Mouse (Mus musculus) intestine, embryonic 16.5 days (tissue): Measurements from ENCODE around the gene Ddx3y. TPM values are rescaled to one million over a fixed set of nuclear protein-coding genes. Genes with fewer than 3 reads are reported as not detected.

ENCODE experiments used
- ATAC-seq: fragments of 200-750 bp; cut with Nextera tagmentation; 2 replicates; pipeline ENCODE4 v1.8.0; 2017; ENCODE audit warnings: moderate TSS enrichment, moderate library complexity
- H3K27ac ChIP-seq: fragments of 300-500 bp; sonication (generic); 2 replicates; pipeline ENCODE4 v1.5.1; 2014; ENCODE audit warnings: mild to moderate bottlenecking, low read length
- H3K27me3 ChIP-seq: fragments of 300-500 bp; sonication (generic); replicated peaks from 2 replicates; pipeline ENCODE4 v1.6.1; 2014; ENCODE audit warnings: low read length, control low read depth, mixed read lengths; ENCODE audit not compliant: control insufficient read depth, insufficient read depth
- H3K36me3 ChIP-seq: fragments of 300-500 bp; sonication (generic); 2 replicates; pipeline ENCODE4 v1.6.1; 2014; ENCODE audit warnings: low read length, control low read depth; ENCODE audit not compliant: control insufficient read depth, insufficient read depth
- H3K4me1 ChIP-seq: fragments of 300-500 bp; sonication (generic); 2 replicates; pipeline ENCODE4 v1.6.1; 2014; ENCODE audit warnings: low read length, control low read depth, mixed read lengths; ENCODE audit not compliant: control insufficient read depth, insufficient read depth
- H3K4me2 ChIP-seq: fragments of 300-500 bp; sonication (generic); 2 replicates; pipeline ENCODE4 v1.6.1; 2014; ENCODE audit warnings: low read depth, low read length, control low read depth
- H3K4me3 ChIP-seq: fragments of 300-500 bp; sonication (generic); 2 replicates; pipeline ENCODE4 v1.5.1; 2014; ENCODE audit warnings: mild to moderate bottlenecking, low read length
- H3K9ac ChIP-seq: fragments of 300-500 bp; sonication (generic); 2 replicates; pipeline ENCODE4 v1.6.1; 2014; ENCODE audit warnings: low read depth, low read length
- H3K9me3 ChIP-seq: fragments of 300-500 bp; sonication (generic); 2 replicates; pipeline ENCODE4 v1.6.1; 2016; ENCODE audit warnings: low read length, control low read depth; ENCODE audit not compliant: control insufficient read depth
- WGBS: fragments of 180-500 bp; shearing (Covaris S2); extraction: QIAGEN DNeasy Blood & Tissue Kit; methylation state at CpG from one replicate; pipeline ENCODE4 v1.1.7; 2014; 5-methylcytosine and 5-hydroxymethylcytosine counted together
- polyA plus RNA-seq: library from polyadenylated mRNA; unstranded; fragments of >200 nt; fragmentation: Nextera tagmentation; extraction: Ambion mirVana; gene quantifications from 2 replicates; pipeline ENCODE4 v1.2.1, GENCODE M21; 2015

Gene Ddx3y
- polyA plus RNA-seq = 11.1 and 18.3 TPM in 2 replicates

- no peaks in the 10 kb centered on the region for H3K9me3 ChIP-seq
- ATAC-seq = peak; percentile 94
- no peaks in the 10 kb centered on the region for H3K4me1 ChIP-seq
- WGBS = 4% methylated on average over 18 of the region's 31 CpGs
- no peaks in the 10 kb centered on the region for H3K36me3 ChIP-seq
- peak within 1 kb of the TSS; percentile 41; the same call in 1 of the 2 replicates for H3K27ac ChIP-seq
- no peaks in the 10 kb centered on the region for H3K27me3 ChIP-seq
- no peak within 1 kb of the TSS for H3K4me2 ChIP-seq
- H3K9ac ChIP-seq = peak within 1 kb of the TSS; percentile 51; the same call in 1 of the 2 replicates
- H3K4me3 ChIP-seq = peak within 1 kb of the TSS; percentile 48
Observed at GRCm38 (mm10) chrY:1286171-1286795, at the start of gene Ddx3y. Ddx3y (minus strand) TSS chrY:1286629.

DNA sequence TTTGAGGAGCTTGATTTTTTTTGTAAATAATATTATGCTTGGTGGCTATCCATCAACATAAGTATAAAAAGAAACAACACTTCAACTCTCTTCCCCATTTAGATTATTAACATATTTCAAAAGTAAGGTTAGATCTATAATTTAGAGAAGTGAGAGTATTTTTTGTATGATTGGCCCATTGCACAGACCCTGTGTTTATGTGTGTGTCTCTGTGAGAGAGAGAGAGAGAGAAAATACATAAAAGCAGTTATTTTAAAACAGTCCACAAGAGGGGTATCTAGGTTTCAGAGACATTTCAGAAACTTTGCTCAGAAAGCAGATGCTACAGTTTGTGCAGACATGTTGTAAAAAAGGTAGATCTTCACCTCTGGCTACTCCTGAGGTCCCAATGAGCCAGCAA lies 7.3 kb upstream of the Ddx3y start:
- Histone ChIP-seq H3K36me3 (no peaks in the 10 kb centered on the region), H3K4me3 (no peak overlapping the region), H3K9me3 (no peaks in the 10 kb centered on the region), H3K4me1 (no peaks in the 10 kb centered on the region), H3K9ac (no peak overlapping the region), H3K4me2 (no peak overlapping the region), H3K27ac (no peak overlapping the region), H3K27me3 (no peaks in the 10 kb centered on the region)
- no peak for ATAC-seq

DNA sequence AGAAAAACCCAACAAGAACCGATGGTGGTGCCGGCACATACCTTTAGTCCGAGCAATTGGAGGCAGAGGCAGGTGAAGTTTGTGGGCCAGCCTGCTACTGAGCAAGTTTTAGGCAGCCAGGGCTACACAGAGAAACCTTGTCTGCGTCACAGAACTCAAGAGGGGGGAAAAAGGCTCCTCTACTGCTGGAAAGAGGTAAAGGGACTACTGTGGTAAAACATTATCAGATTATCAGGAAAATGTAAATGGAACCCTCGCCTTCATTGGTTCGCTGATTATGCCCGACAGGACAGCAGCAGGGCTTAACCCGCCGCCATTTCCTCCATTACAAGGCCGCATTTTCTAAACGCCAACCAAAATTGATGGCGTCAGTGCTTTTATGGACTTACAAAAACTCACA lies 694 bp downstream of the Ddx3y start:
- Histone ChIP-seq H3K27ac (peak overlapping the region; percentile 41; the same call in 1 of the 2 replicates), H3K27me3 (no peaks in the 10 kb centered on the region), H3K9me3 (no peaks in the 10 kb centered on the region), H3K9ac (peak overlapping the region; percentile 51; the same call in 1 of the 2 replicates), H3K4me1 (no peaks in the 10 kb centered on the region), H3K4me2 (no peak overlapping the region), H3K4me3 (peak overlapping the region; percentile 48), H3K36me3 (no peaks in the 10 kb centered on the region)
- peak; percentile 55; the same call in 1 of the 2 replicates for ATAC-seq
- 12% methylated on average over 12 of the region's 12 CpGs for WGBS

DNA sequence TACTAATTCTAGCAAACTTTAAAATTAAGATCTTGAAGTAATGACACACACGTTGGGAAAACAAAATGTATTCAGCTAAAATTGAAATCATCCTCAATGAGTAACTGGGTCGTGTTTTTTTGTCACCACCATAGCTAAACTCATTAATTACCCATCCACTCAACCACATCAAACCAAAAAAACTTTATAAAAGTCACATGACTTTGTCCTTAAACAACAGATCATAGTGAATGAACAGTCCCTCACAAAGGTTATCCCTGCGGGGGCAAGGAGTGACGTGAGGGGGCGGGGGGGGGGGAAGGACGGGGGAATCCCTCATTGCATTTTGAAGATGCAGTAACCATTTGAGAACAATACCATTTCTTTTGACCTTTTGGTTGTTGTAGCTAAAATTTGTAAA lies 40.3 kb downstream of the Ddx3y start:
- H3K36me3 ChIP-seq = no peaks in the 10 kb centered on the region
- H3K4me1 ChIP-seq = no peaks in the 10 kb centered on the region
- H3K27me3 ChIP-seq = no peaks in the 10 kb centered on the region
- no peaks in the 10 kb centered on the region for H3K9me3 ChIP-seq
- H3K4me2 ChIP-seq = no peak overlapping the region
- H3K4me3 ChIP-seq = no peak overlapping the region
- no peak overlapping the region for H3K27ac ChIP-seq
- WGBS = 60% methylated on average over 6 of the region's 6 CpGs
- ATAC-seq = no peak
- no peak overlapping the region for H3K9ac ChIP-seq

DNA sequence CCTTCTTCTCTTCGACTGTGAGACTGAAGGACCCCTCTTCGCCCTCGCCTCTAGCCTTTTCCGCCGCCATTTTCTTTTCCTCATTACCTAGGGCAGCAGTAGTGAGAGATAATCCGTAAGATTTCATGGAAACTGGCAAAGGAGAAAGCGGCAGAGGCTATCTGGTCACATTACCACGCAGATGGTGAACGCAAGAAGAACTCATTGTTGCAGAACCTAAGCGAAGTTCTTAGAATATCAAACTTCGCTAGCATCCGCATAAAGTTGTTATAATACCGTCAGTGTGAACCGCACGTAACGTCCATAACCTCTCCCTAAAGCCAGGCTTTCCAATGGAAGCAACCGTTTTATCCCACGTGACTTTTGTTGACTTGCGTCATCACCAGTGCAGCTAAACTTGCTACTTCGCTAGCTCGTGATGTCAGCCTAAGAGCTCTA lies 41.0 kb downstream of the Ddx3y start, which contains the start of gene Uty:
Gene Uty (minus strand): TSS at position 334 of the 438 bp plus-strand sequence.
- H3K4me1 ChIP-seq = no peaks in the 10 kb centered on the region

DNA sequence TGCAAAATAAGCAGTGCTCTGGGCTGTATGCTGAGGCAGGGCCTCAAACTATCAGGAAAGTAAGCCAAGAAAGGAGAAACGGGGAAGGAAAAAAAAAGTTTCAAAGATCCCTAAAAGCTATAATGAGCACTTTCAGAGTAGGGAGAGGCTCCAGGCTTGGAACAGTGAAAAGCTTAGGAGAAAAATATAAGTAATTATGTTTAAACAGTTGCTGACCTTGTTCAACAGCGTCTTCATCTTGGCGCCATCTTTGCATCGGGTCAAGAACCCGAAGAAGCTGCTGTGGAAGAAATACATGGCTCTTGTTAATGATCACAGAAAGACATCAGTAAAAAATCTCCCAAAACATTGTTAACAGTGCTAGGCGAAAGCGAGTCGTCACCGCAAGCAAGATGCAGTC lies 41.5 kb downstream of the Ddx3y start:
- Histone ChIP-seq H3K27me3 (no peaks in the 10 kb centered on the region), H3K27ac (peak overlapping the region; percentile 57), H3K9ac (peak overlapping the region; percentile 65), H3K9me3 (no peaks in the 10 kb centered on the region), H3K4me3 (peak overlapping the region; percentile 47), H3K4me2 (0 out of 2 replicates have a peak overlapping the region, but pooled peaks have one; percentile 9), H3K36me3 (no peaks in the 10 kb centered on the region), H3K4me1 (no peaks in the 10 kb centered on the region)
- 0% methylated on average over 8 of the region's 9 CpGs for WGBS
- no peak for ATAC-seq

More for the DNA sequence above, 41.0 kb downstream of the Ddx3y start, which contains the start of gene Uty:
- H3K27me3 ChIP-seq = no peaks in the 10 kb centered on the region
- no peaks in the 10 kb centered on the region for H3K9me3 ChIP-seq
- peak within 1 kb of the TSS; percentile 65 for H3K9ac ChIP-seq
- no peaks in the 10 kb centered on the region for H3K36me3 ChIP-seq
- peak; percentile 92 for ATAC-seq
- H3K4me2 ChIP-seq = 0 out of 2 replicates have a peak within 1 kb of the TSS, but pooled peaks have one; percentile 9
- peak within 1 kb of the TSS; percentile 47 for H3K4me3 ChIP-seq
- 2% methylated on average over 16 of the region's 21 CpGs for WGBS
- peak within 1 kb of the TSS; percentile 57 for H3K27ac ChIP-seq

DNA sequence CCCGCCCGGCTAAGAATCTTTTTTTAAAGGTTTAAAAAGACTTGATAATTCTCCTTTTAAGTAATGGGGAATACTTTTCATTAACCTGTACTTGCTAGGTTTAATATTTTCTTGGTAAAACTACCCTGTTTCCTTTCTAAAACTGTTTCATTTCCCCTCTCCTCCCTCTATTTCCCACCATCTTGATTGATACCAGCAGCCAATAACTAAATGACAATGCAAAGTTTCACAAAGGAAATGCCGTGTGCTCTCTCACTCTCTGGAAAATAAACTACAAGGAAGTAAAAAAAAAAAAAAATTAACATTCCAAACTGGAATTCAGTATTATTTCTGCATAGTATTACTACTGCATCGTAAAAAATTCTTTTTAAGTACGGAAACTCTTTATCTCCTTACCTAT lies 42.0 kb downstream of the Ddx3y start:
- H3K9me3 ChIP-seq = no peaks in the 10 kb centered on the region
- H3K27ac ChIP-seq = no peak overlapping the region
- no peaks in the 10 kb centered on the region for H3K27me3 ChIP-seq
- H3K4me3 ChIP-seq = no peak overlapping the region
- no peaks in the 10 kb centered on the region for H3K4me1 ChIP-seq
- no peak for ATAC-seq
- 55% methylated on average over 5 of the region's 5 CpGs for WGBS
- no peak overlapping the region for H3K4me2 ChIP-seq
- H3K9ac ChIP-seq = no peak overlapping the region
- no peaks in the 10 kb centered on the region for H3K36me3 ChIP-seq

DNA sequence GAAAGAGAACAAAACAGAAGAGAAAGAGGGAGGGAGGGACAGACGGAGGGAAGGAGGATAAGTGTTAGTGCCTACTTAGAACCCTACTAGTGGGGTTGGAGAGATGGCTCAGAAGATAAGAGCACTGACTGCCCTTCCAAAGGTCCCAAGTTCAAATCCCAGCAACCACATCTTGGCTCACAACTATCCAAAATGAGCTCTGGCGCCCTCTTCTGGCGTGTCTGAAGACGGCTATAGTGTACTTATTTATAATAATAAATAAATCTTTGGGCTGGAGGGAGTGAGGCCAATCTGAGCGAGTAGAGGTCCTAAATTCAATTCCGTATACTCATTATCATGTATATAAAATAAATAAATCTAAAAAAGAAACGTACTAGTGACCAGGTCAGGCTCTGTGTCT lies 66.4 kb downstream of the Ddx3y start:
- ATAC-seq = no peak
- no peak overlapping the region for H3K4me2 ChIP-seq
- H3K27me3 ChIP-seq = no peaks in the 10 kb centered on the region
- H3K4me1 ChIP-seq = no peaks in the 10 kb centered on the region
- no peak overlapping the region for H3K9ac ChIP-seq
- H3K9me3 ChIP-seq = no peaks in the 10 kb centered on the region
- WGBS = 76% methylated on average over 7 of the region's 7 CpGs
- H3K27ac ChIP-seq = no peak overlapping the region
- H3K4me3 ChIP-seq = no peak overlapping the region
- no peaks in the 10 kb centered on the region for H3K36me3 ChIP-seq
